Mouse (Mus musculus) liver, embryonic 14.5 days (tissue): ENCODE data around the gene Pdia5. TPM values are rescaled to one million over a fixed set of nuclear protein-coding genes. Genes with fewer than 3 reads are reported as not detected.

ENCODE experiments used
- ATAC-seq: fragments of 200-750 bp; cut with Nextera tagmentation; 2 replicates; pipeline ENCODE4 v1.8.0; 2017; ENCODE audit warnings: moderate number of reproducible peaks, mild to moderate bottlenecking, moderate library complexity; ENCODE audit not compliant: insufficient read depth
- DNase-seq, 3 experiments: peaks; one replicate each; pipeline ENCODE4 v3.0.0-alpha.2; 2012 to 2013; ENCODE audit warnings: low read depth in 3 of 3, low spot score in 3 of 3
- H3K27ac ChIP-seq: fragments of 300-500 bp; sonication (generic); 2 replicates; pipeline ENCODE4 v1.5.1; 2014; ENCODE audit warnings: moderate library complexity, mild to moderate bottlenecking, control low read depth, inconsistent platforms
- H3K27me3 ChIP-seq: fragments of 300-500 bp; sonication (generic); 2 replicates; pipeline ENCODE4 v1.6.1; 2014; ENCODE audit warnings: mild to moderate bottlenecking, low read length, moderate library complexity; ENCODE audit not compliant: control insufficient read depth, insufficient read depth
- H3K36me3 ChIP-seq: fragments of 300-500 bp; sonication (generic); replicated peaks from 2 replicates; pipeline ENCODE4 v1.6.1; 2014; ENCODE audit warnings: low read depth; ENCODE audit not compliant: control insufficient read depth, insufficient read depth
- H3K4me1 ChIP-seq, 2 experiments: fragments of 200-500 bp in 1 of 2; fragments of 300-500 bp in 1 of 2; sonication (generic) in 1 of 2; replicated peaks; 2 replicates each; pipeline ENCODE4 v1.6.1; 2012 to 2014; ENCODE audit warnings: antibody characterized with exemption in 1 of 2, inconsistent platforms in 1 of 2, low read length in 1 of 2; ENCODE audit not compliant: control insufficient read depth in 2 of 2, insufficient read depth in 2 of 2
- H3K4me2 ChIP-seq: fragments of 300-500 bp; sonication (generic); 2 replicates; pipeline ENCODE4 v1.6.1; 2014; ENCODE audit warnings: low read depth, mild to moderate bottlenecking, control low read depth, moderate library complexity
- H3K4me3 ChIP-seq, 2 experiments: fragments of 200-500 bp in 1 of 2; fragments of 300-500 bp in 1 of 2; sonication (generic) in 1 of 2; 2 replicates each; pipeline ENCODE4 v1.5.1; 2012 to 2014; ENCODE audit warnings: low read depth in 2 of 2, low read length in 2 of 2, mild to moderate bottlenecking in 2 of 2, control low read depth in 1 of 2, inconsistent platforms in 1 of 2, moderate library complexity in 1 of 2; ENCODE audit not compliant: insufficient read depth in 1 of 2
- H3K9ac ChIP-seq: fragments of 300-500 bp; sonication (generic); replicated peaks from 2 replicates; pipeline ENCODE4 v1.6.1; 2014; ENCODE audit warnings: mild to moderate bottlenecking, control low read depth, moderate library complexity
- H3K9me3 ChIP-seq: fragments of 300-500 bp; sonication (generic); 2 replicates; pipeline ENCODE4 v1.6.1; 2016; ENCODE audit warnings: low read length, mixed read lengths; ENCODE audit not compliant: control insufficient read depth
- CTCF ChIP-seq: IDR thresholded peaks from 2 replicates; pipeline ENCODE4 v1.5.1; 2016; ENCODE audit warnings: antibody characterized with exemption, low read depth, control low read depth
- EP300 ChIP-seq: IDR thresholded peaks from 2 replicates; pipeline ENCODE4 v1.6.1; 2016; ENCODE audit warnings: antibody characterized with exemption, low read depth
- WGBS: fragments of 180-500 bp; shearing (Covaris S2); extraction: QIAGEN DNeasy Blood & Tissue Kit; methylation state at CpG from one replicate; pipeline ENCODE4 v1.1.7; 2014; ENCODE audit not compliant: insufficient replicate concordance; 5-methylcytosine and 5-hydroxymethylcytosine counted together
- polyA plus RNA-seq, 2 experiments: library from polyadenylated mRNA; depleted of rRNA in 1 of 2; stranded (reverse) in 1 of 2; unstranded in 1 of 2; fragments of >200 nt; fragmentation: Nextera tagmentation in 1 of 2; extraction: Ambion mirVana in 1 of 2; gene quantifications; 2 replicates each; pipeline versions ENCODE4 v1.2.1 to v1.2.3; 2012 to 2014

Gene Pdia5
- polyA plus RNA-seq, 2 experiments = 25.8 to 32.9 TPM

DNA sequence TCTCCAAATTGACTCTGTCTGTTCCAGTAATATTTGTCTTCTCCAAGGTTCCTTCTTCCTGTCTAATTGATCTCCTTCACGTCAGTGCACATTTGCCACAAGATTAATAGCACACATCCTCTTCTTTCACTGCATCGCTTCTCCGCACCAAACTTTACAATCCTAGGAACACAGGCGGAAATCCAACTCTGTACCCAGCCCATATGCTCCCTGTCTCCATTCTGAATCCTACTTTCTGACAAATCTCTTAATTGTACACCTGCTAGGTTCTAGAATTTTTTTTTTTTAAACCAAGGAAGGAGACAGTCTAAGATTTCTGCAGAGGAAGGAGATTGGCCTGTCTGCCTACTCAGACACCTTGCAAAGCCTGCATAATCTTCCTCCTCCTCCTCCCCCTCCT is 59.1 kb downstream of the Pdia5 start:
- ATAC-seq (no peak), DNase-seq (no peak)
- H3K27ac ChIP-seq = no peak overlapping the region
- no peaks in the 10 kb centered on the region for H3K36me3 ChIP-seq
- H3K4me1 ChIP-seq = no peaks in the 10 kb centered on the region
- no peak for TF ChIP-seq EP300
- TF ChIP-seq CTCF = no peak
- H3K4me3 ChIP-seq = no peak overlapping the region
- 79% methylated on average over 4 of the region's 4 CpGs for WGBS
- H3K4me2 ChIP-seq = no peak overlapping the region
- no peak overlapping the region for H3K9ac ChIP-seq
- H3K27me3 ChIP-seq = no peaks in the 10 kb centered on the region
- H3K9me3 ChIP-seq = no peaks in the 10 kb centered on the region

DNA sequence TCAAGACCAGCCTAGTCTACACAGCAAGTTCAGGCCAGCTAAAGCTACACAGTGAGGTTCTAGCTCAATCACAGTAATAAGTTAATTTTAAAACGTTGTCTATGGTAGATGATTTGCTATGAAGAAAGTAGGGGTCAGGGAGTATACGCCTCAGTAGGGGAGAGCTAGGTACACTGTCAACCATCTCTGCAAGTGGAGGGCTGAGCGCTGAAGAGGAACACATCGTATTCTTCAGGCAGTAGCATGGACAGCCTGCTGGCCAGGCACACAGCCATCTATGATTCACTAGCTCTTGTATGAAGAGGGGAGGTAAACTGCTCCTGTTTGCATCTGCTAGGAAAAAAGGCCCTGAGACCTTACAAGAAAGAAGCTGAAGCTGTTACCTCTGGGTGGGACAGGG is 65.7 kb downstream of the Pdia5 start:
- Histone ChIP-seq H3K4me1 (no peaks in the 10 kb centered on the region), H3K9ac (no peak overlapping the region), H3K36me3 (no peaks in the 10 kb centered on the region), H3K4me3 (no peak overlapping the region), H3K9me3 (no peaks in the 10 kb centered on the region), H3K4me2 (no peak overlapping the region), H3K27me3 (no peaks in the 10 kb centered on the region), H3K27ac (no peak overlapping the region)
- TF ChIP-seq CTCF (no peak), EP300 (no peak)
- DNase-seq (no peak), ATAC-seq (no peak)
- WGBS = 74% methylated on average over 4 of the region's 4 CpGs

DNA sequence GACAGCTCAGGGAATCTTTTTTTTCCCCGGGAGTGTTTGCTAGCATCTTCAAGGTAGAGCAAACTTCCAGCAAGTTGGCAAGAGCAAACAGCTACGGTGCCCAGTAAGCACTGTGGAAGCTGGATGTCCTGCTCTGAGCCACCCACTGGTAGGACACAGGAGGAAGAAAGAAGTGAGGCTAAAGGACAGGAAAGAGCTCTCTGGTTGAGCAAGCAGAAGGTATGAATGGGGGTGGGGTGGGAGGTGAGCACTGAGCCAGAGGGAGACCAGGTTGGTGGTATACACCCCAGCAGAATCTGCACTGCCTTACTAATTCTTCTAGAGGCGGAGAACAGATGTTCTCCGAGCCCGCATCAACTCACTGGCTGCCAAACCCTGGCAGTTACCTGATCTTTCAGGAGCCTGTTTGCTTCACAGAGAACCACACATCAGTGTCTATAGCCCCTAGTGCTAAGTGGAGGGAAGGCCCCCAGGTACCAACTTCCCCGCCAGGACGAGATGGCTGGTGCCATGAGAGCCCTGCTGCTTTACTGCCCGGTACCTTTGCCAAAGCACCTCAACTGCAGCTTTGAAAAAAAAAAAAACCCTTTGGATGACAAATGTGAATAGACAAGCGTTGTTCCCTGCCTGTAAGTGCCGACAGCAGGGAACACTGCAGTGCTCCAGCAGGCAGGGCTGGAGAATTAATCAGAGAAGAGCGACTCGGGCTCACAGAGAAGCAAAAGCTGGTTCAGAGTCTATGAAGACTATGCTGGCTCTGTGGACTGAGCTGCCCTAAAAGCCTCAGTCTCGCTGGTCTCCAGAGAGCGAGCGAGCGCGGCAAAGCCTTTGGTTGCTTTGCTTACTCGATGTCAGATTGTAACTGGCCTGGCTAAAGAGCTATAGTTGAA is 67.2 kb downstream of the Pdia5 start:
- H3K9me3 ChIP-seq = no peaks in the 10 kb centered on the region
- DNase-seq = no peak
- H3K9ac ChIP-seq = no peak overlapping the region
- no peaks in the 10 kb centered on the region for H3K4me1 ChIP-seq
- H3K4me3 ChIP-seq = no peak overlapping the region
- TF ChIP-seq EP300 (no peak), CTCF (no peak)
- WGBS = 74% methylated on average over 18 of the region's 18 CpGs
- H3K4me2 ChIP-seq = no peak overlapping the region
- no peak overlapping the region for H3K27ac ChIP-seq
- H3K27me3 ChIP-seq = no peaks in the 10 kb centered on the region
- no peak for ATAC-seq
- H3K36me3 ChIP-seq = no peaks in the 10 kb centered on the region

GRCm38 (mm10) chr16:35422705-35423104 is 68.0 kb downstream of the Pdia5 start:
- Histone ChIP-seq H3K4me2 (no peak overlapping the region), H3K36me3 (no peaks in the 10 kb centered on the region), H3K9ac (no peak overlapping the region), H3K27me3 (no peaks in the 10 kb centered on the region), H3K4me3 (no peak overlapping the region), H3K4me1 (no peaks in the 10 kb centered on the region), H3K9me3 (no peaks in the 10 kb centered on the region), H3K27ac (no peak overlapping the region)
- no peak for ATAC-seq
- no peak for DNase-seq
- TF ChIP-seq CTCF = no peak
- 74% methylated on average over 8 of the region's 8 CpGs for WGBS

DNA sequence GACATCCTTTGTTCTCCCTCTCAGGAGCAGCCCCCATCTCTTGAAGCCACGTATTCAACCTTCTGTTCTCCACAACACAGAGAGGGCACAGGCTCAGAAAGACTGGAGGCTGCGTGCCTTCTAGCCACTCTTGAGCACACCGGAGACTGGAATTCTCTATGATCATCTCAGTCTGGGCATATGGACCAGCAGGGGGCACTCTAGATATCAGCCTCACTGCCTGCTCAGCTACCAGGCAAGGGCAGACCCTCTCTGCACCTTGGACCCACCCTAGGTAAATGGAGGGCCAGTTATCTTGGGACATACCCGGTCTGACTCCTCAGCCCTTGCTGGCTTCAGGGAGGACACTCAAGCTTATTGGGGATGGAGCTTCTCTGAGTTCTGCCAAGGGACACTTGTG is 68.5 kb downstream of the Pdia5 start:
- ATAC-seq (no peak), DNase-seq (no peak)
- no peaks in the 10 kb centered on the region for H3K36me3 ChIP-seq
- 54% methylated on average over 4 of the region's 4 CpGs for WGBS
- no peak overlapping the region for H3K4me2 ChIP-seq
- no peaks in the 10 kb centered on the region for H3K9me3 ChIP-seq
- no peak for TF ChIP-seq EP300
- peak; percentile 61 for TF ChIP-seq CTCF
- H3K27ac ChIP-seq = no peak overlapping the region
- no peak overlapping the region for H3K9ac ChIP-seq
- H3K4me1 ChIP-seq = no peaks in the 10 kb centered on the region
- no peak overlapping the region for H3K4me3 ChIP-seq
- no peaks in the 10 kb centered on the region for H3K27me3 ChIP-seq
